Mouse (Mus musculus) embryonic stem cell, embryonic (primary cell): ENCODE measurements around the gene Adipor2.

Experiments
- CTCF ChIA-PET, 4 experiments: fragments of 300-600 bp in 2 of 4; fragments of 350-600 bp in 2 of 4; sonication (Branson Sonifier 250); formaldehyde crosslinking; loops; one replicate each; lab custom pipeline; 2022; ENCODE audit warnings: inconsistent platforms in 2 of 4; lab: Charles Lee
- POLR2A ChIA-PET, 4 experiments: fragments of 300-600 bp in 2 of 4; fragments of 350-600 bp in 2 of 4; sonication (Branson Sonifier 250); formaldehyde crosslinking; loops; one replicate each; lab custom pipeline; 2022; ENCODE audit warnings: antibody characterized with exemption in 4 of 4, inconsistent platforms in 1 of 4; lab: Charles Lee

Gene Adipor2

GRCm38 (mm10) chr6:119407818-119408217, 9.7 kb downstream of the Adipor2 start:
- CTCF ChIA-PET = interaction anchor here in 1 of 4 experiments (0.6 to 0.8 kb wide), 4 partner anchors 8 to 1296 kb away, joined by 3 to 14 read pairs (median 3); no protein-coding TSS in a partner anchor
- POLR2A ChIA-PET = interaction anchor here in 2 of 4 experiments (0.6 to 2.7 kb wide), 9 partner anchors 11 to 637 kb away, joined by 3 to 20 read pairs (median 4); no protein-coding TSS in a partner anchor

- CTCF ChIA-PET = interaction anchor here in 1 of 4 experiments (0.6 kb wide), 1 partner anchor 1239 kb away, joined by 4 read pairs; no protein-coding TSS in a partner anchor
- POLR2A ChIA-PET = interaction anchor here in 3 of 4 experiments (0.8 to 5.8 kb wide), 6 partner anchors 8 to 67 kb away, joined by 3 to 44 read pairs (median 4); no protein-coding TSS in a partner anchor
Measured at GRCm38 (mm10) chr6:119406528-119406927, 11.0 kb downstream of the Adipor2 start.

GRCm38 (mm10) chr6:119405310-119405709, 12.2 kb downstream of the Adipor2 start:
- ChIA-PET POLR2A (interaction anchor here in 2 of 4 experiments (0.9 to 5.8 kb wide), 4 partner anchors 9 to 17 kb away, joined by 3 to 44 read pairs (median 7); no protein-coding TSS in a partner anchor), CTCF (no interaction called here)

GRCm38 (mm10) chr6:119404854-119405253, 12.7 kb downstream of the Adipor2 start:
- POLR2A ChIA-PET = interaction anchor here in 3 of 4 experiments (0.6 to 5.8 kb wide), 8 partner anchors 9 to 1012 kb away, joined by 3 to 44 read pairs (median 6); no protein-coding TSS in a partner anchor
- CTCF ChIA-PET = interaction anchor here in 1 of 4 experiments (1.1 kb wide), 1 partner anchor 38 kb away, joined by 3 read pairs; no protein-coding TSS in a partner anchor

GRCm38 (mm10) chr6:119402976-119403375, 14.5 kb downstream of the Adipor2 start:
- ChIA-PET POLR2A (interaction anchor here in 1 of 4 experiments (1.2 to 5.8 kb wide), 4 partner anchors 9 to 41 kb away, joined by 3 to 44 read pairs (median 4); no protein-coding TSS in a partner anchor), CTCF (no interaction called here)

- ChIA-PET POLR2A (interaction anchor here in 2 of 4 experiments (0.7 to 5.8 kb wide), 7 partner anchors 9 to 34 kb away, joined by 3 to 44 read pairs (median 3); no protein-coding TSS in a partner anchor), CTCF (interaction anchor here in 1 of 4 experiments (0.8 kb wide), 1 partner anchor 42 kb away, joined by 5 read pairs; no protein-coding TSS in a partner anchor)
Measured at GRCm38 (mm10) chr6:119401545-119402304, 15.8 kb downstream of the Adipor2 start.

GRCm38 (mm10) chr6:119400649-119401048, 16.9 kb downstream of the Adipor2 start:
- CTCF ChIA-PET = no interaction called here
- POLR2A ChIA-PET = interaction anchor here in 2 of 4 experiments (0.9 to 1.7 kb wide), 8 partner anchors 8 to 35 kb away, joined by 3 to 5 read pairs (median 3); no protein-coding TSS in a partner anchor

GRCm38 (mm10) chr6:119399371-119399770, 18.1 kb downstream of the Adipor2 start:
- ChIA-PET POLR2A (interaction anchor here in 3 of 4 experiments (0.7 to 2.0 kb wide), 4 partner anchors 10 to 28 kb away, joined by 3 to 7 read pairs (median 5); no protein-coding TSS in a partner anchor), CTCF (no interaction called here)

GRCm38 (mm10) chr6:119396309-119396634, 21.2 kb downstream of the Adipor2 start:
- ChIA-PET CTCF (interaction anchor here in 3 of 4 experiments (0.6 to 2.0 kb wide), 4 partner anchors 11 to 35 kb away, joined by 3 to 5 read pairs (median 4); no protein-coding TSS in a partner anchor), POLR2A (interaction anchor here in 3 of 4 experiments (0.7 to 3.7 kb wide), 13 partner anchors 8 to 875 kb away, joined by 3 to 20 read pairs (median 5); partner anchors contain the start of gene Adipor2 (in 1 of the 3))

GRCm38 (mm10) chr6:119395421-119396308, 21.8 kb downstream of the Adipor2 start:
- POLR2A ChIA-PET = interaction anchor here in 3 of 4 experiments (0.6 to 3.7 kb wide), 18 partner anchors 9 to 1257 kb away, joined by 3 to 20 read pairs (median 4); partner anchors contain the start of genes Adipor2 (in 1 of the 3) and Csgalnact2 (in 1 of the 3)
- CTCF ChIA-PET = interaction anchor here in 3 of 4 experiments (0.5 to 2.0 kb wide), 11 partner anchors 10 to 215 kb away, joined by 3 to 5 read pairs (median 4); no protein-coding TSS in a partner anchor

GRCm38 (mm10) chr6:119392836-119393235, 24.7 kb downstream of the Adipor2 start:
- POLR2A ChIA-PET = interaction anchor here in 1 of 4 experiments (0.7 to 1.3 kb wide), 3 partner anchors 8 to 33 kb away, joined by 3 to 4 read pairs (median 3); no protein-coding TSS in a partner anchor
- CTCF ChIA-PET = no interaction called here

- CTCF ChIA-PET = interaction anchor here in 1 of 4 experiments (1.5 kb wide), 1 partner anchor 53 kb away, joined by 5 read pairs; no protein-coding TSS in a partner anchor
- POLR2A ChIA-PET = interaction anchor here in 2 of 4 experiments (0.9 to 2.7 kb wide), 6 partner anchors 7 to 20 kb away, joined by 3 to 7 read pairs (median 4); no protein-coding TSS in a partner anchor
Measured at GRCm38 (mm10) chr6:119390728-119391127, 26.8 kb downstream of the Adipor2 start.

- CTCF ChIA-PET = interaction anchor here in 1 of 4 experiments (1.5 kb wide), 1 partner anchor 55 kb away, joined by 5 read pairs; no protein-coding TSS in a partner anchor
- POLR2A ChIA-PET = interaction anchor here in 3 of 4 experiments (0.7 to 3.8 kb wide), 24 partner anchors 8 to 214 kb away, joined by 3 to 22 read pairs (median 4); partner anchors contain the start of genes Adipor2 (in 1 of the 3) and Dcp1b (in 1 of the 3)
Measured at GRCm38 (mm10) chr6:119389089-119389488, 28.4 kb downstream of the Adipor2 start.

- POLR2A ChIA-PET = interaction anchor here in 2 of 4 experiments (0.6 to 3.8 kb wide), 25 partner anchors 9 to 214 kb away, joined by 3 to 22 read pairs (median 4); partner anchors contain the start of genes Adipor2 (in 2 of the 2) and Dcp1b (in 1 of the 2)
- CTCF ChIA-PET = no interaction called here
Measured at GRCm38 (mm10) chr6:119388650-119389012, 28.9 kb downstream of the Adipor2 start.

- POLR2A ChIA-PET = interaction anchor here in 2 of 4 experiments (0.6 to 3.8 kb wide), 20 partner anchors 8 to 213 kb away, joined by 3 to 22 read pairs (median 4); partner anchors contain the start of genes Adipor2 (in 2 of the 2) and Dcp1b (in 1 of the 2)
- CTCF ChIA-PET = no interaction called here
Measured at GRCm38 (mm10) chr6:119387801-119388649, 29.5 kb downstream of the Adipor2 start.

GRCm38 (mm10) chr6:119386821-119387220, 30.7 kb downstream of the Adipor2 start:
- ChIA-PET POLR2A (interaction anchor here in 2 of 4 experiments (0.6 to 3.8 kb wide), 6 partner anchors 9 to 62 kb away, joined by 3 to 22 read pairs (median 6); no protein-coding TSS in a partner anchor), CTCF (no interaction called here)
